Mouse (Mus musculus) embryo, embryonic 11 days (tissue): Measurements from ENCODE around the gene Tnf.
"Not testable (repeated sequence)": the region's sequence is repeated elsewhere in the genome, so short reads cannot be mapped to it uniquely, and the experiment has no call there.

Experiments used
- DNase-seq: peaks from one replicate; pipeline ENCODE4 v3.0.0-alpha.2; 2015

Gene Tnf

GRCm38 (mm10) chr17:35201787-35202186 is at the start of gene Tnf:
Tnf (minus strand) TSS chr17:35202007.
- no peak for DNase-seq

GRCm38 (mm10) chr17:35251162-35251719 is 49.4 kb upstream of the Tnf start:
- DNase-seq, result no peak

GRCm38 (mm10) chr17:35250348-35251120 is 48.7 kb upstream of the Tnf start:
- DNase-seq, result no peak

- DNase-seq, result no peak
Measured at GRCm38 (mm10) chr17:35249451-35250197, 47.8 kb upstream of the Tnf start.

- no peak for DNase-seq
Measured at GRCm38 (mm10) chr17:35248986-35249385, 47.2 kb upstream of the Tnf start.

GRCm38 (mm10) chr17:35247144-35247543 is 45.3 kb upstream of the Tnf start:
- no peak for DNase-seq

GRCm38 (mm10) chr17:35245731-35246623 is 44.2 kb upstream of the Tnf start:
- DNase-seq, result peak; percentile 33

GRCm38 (mm10) chr17:35244999-35245398 is 43.2 kb upstream of the Tnf start:
- DNase-seq, result no peak

GRCm38 (mm10) chr17:35243086-35243485 is 41.3 kb upstream of the Tnf start:
- peak; percentile 55 for DNase-seq

- DNase-seq, result peak; percentile 79
Measured at GRCm38 (mm10) chr17:35242015-35242941, 40.5 kb upstream of the Tnf start.

GRCm38 (mm10) chr17:35241305-35242014 is 39.7 kb upstream of the Tnf start, which contains the start of gene Ddx39b:
Ddx39b (plus strand) TSS chr17:35241746.
- DNase-seq, result peak; percentile 97

- no peak for DNase-seq
Measured at GRCm38 (mm10) chr17:35240384-35241304, 38.8 kb upstream of the Tnf start.

GRCm38 (mm10) chr17:35239700-35240099 is 37.9 kb upstream of the Tnf start:
- DNase-seq, result no peak

- DNase-seq, result no peak
Measured at GRCm38 (mm10) chr17:35237504-35237903, 35.7 kb upstream of the Tnf start.

GRCm38 (mm10) chr17:35236996-35237395 is 35.2 kb upstream of the Tnf start:
- DNase-seq, result no peak

- peak; percentile 90 for DNase-seq
Measured at GRCm38 (mm10) chr17:35236390-35236746, 34.6 kb upstream of the Tnf start.

- DNase-seq, result peak; percentile 98
Measured at GRCm38 (mm10) chr17:35235614-35236389, 34.0 kb upstream of the Tnf start, which contains the start of gene Nfkbil1. Nfkbil1 (minus strand) TSS chr17:35235792.

GRCm38 (mm10) chr17:35234903-35235302 is 33.1 kb upstream of the Tnf start:
- peak; percentile 71 for DNase-seq

GRCm38 (mm10) chr17:35234090-35234489 is 32.3 kb upstream of the Tnf start:
- not testable (repeated sequence) for DNase-seq
